Mouse (Mus musculus) spleen, adult 12 weeks (tissue): ENCODE results near the gene Mgp.

Source experiments
- DNase-seq: peaks from one replicate; pipeline ENCODE4 v3.0.0; 2022; ENCODE audit warnings: low spot score

Gene Mgp

GRCm38 (mm10) chr6:136852348-136852747, 23.3 kb downstream of the Mgp start:
- DNase-seq, result no peak

DNA sequence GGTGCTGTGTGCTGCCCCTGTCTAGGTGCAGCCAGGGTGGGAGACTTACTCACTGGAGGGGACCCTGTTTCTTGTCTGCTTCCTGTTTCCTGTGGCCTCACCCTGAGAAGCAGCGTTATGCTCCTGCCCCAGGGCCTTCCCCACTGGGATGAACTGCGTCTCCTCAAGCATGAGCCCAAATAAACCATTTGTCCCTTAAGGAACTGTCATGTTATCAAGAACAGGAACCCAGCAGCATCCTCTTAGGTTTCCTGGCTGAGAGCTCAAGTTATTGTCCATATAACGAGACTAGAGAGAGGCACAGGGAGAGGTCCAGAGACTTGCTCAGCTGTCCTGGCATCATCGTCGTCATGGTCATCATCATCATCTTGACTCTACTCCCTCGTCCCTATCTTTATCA, 25.4 kb downstream of the Mgp start:
- DNase-seq, result no peak

DNA sequence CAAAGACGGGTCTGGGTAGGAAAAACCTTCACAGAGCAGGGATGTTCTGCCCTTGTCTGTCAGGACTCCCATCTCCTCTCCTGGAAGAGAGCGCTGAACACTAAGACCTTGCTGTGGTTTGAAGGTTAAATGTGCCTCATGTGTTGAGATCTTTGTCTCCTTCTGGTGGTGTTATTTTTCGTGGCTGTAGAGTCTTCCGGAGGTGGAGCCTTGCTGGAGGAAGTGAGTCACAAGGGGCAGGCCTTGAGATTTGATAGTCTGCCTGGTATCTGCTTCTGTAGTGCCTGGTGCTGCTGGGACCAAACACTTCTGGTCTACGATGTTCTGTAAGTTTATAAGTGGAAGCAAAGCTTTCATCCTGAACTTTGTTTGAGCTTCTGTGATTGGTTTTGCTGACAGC, 26.7 kb downstream of the Mgp start:
- no peak for DNase-seq

- DNase-seq, result no peak
Measured at GRCm38 (mm10) chr6:136848399-136848798, 27.2 kb downstream of the Mgp start.

DNA sequence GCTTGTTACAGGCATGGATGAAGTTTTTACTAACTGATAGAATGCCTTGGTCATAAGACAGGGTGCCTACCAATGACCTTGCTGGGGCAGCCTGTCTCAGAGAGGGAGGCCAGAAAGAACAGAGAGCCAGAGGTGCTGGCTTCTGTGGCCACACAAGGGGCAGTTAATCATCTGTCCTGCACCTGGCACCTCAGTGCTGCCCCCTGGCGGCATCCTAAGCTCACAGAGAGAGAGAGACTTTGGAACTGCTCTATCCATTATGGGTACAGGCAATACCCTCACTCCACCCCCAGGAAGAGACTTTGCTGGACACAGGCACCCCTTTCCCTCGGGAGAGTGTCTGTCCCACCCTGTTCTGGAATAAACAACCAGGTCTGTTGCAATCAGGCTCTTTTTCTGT, 27.8 kb downstream of the Mgp start:
- peak; percentile 71 for DNase-seq

DNA sequence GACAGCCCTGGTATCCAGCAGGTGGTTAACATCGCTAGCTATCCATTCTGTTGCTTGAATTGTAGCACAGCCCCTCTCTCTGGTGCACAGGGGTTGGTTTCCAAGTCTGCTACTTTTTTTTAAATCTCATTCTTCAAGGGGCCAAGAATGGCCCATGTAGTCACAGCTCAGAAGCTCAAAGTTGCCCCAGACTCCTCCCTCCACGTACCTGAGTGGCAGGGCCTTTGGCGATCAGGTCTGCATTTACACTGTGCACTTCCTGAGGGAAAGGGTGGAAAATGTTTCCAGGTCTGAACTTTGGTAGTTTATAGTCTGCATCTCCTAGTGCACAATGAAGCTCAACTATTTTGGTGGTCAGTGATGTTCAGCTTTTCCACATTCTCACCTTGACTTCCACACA, 28.4 kb downstream of the Mgp start:
- DNase-seq, result no peak

DNA sequence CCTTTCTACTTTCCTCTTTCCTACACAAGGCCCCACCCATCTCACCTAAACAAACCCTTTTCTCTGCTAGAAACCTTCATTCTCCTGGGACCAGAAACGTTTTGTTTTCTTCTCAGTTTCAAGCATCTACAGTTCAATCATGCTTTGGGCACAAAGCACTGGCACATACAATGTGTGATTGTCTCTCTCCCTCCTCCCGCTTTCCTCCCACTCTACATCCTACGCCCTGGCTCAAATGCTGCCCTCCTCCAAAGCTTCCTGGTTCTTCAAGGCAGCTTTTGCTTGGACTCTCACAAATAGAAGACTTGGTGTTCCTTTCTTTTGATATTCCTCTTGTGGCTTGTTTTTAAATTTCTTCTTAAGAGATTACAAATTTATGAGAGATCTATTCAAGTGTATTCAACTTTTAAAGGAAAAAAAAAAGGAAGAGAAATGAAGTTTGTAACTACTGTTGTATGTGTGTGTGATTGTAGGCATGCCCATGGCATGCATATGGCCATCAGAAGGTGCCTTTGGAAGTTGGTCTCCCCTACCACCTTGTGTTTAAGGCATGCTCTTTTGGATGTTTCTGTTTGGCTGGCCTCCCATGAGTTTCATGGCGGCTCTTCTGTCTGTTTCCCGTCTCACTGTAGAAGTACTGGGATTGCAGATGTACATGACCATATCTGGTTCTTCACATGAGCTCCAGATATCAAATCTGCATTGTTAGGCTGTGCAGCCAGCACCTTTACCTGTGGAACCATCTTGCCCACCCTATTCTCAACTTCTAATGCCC, 29.7 kb downstream of the Mgp start:
- no peak for DNase-seq

DNA sequence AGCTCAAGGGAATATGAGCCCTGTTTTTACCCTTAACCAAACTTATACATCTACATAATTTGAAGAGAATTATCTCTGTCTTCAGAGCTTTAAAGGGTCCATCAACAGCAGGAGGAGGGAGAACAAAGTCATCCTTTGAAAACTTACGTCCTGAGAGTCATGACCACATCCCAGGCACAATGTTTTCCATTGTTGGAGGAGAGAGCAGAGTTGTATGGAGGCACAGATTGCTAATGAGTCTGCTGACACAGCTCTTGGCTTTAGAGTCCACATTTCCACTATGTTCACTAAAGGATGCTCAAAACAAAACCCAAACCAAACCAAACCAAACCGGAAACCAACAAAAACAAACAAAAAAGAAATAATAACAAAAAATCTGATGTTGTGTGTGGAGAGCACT, 30.7 kb downstream of the Mgp start:
- no peak for DNase-seq

DNA sequence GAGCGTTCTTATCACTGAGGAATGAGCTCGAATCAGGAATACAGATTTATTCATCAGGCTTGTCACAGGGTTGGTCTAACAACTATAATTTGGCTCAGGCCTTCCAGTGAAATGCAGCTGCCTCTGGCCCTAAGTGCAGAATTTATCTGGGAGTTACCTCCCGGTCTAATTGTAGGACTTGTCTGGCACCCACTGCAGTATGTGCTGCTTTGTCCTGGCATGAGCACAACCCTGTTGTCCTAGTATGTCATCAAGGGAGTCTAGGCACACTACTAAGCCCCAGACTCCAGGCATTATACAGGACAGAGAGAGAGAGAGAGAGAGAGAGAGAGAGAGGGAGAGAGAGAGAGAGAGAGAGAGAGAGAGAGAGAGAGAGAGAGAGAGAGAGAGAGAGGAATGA, 38.3 kb downstream of the Mgp start:
- no peak for DNase-seq

- no peak for DNase-seq
Measured at GRCm38 (mm10) chr6:136835352-136835751, 40.3 kb downstream of the Mgp start, which contains the start of gene Smco3. Smco3 (minus strand) TSS chr6:136835452.

GRCm38 (mm10) chr6:136831712-136832111, 43.9 kb downstream of the Mgp start:
- DNase-seq, result no peak

DNA sequence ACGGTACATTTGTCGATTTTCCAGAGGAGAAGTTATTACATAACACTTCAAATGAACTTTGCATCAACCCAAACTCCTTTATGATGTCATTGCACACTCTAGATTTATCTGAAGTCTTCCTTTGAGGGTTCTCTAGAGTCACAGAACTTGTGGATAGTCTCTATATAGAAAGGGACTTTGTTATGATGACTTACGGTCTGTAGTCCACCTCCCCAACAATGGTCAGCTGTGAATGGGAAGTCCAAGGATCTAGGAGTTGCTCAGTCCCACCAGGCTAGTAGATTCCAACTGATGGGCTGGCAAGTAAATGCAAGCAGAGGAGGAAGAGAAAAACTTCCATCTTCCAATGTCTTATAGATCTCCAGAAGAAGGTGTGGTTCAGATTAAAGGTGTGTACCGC, 46.9 kb downstream of the Mgp start:
- DNase-seq, result no peak

GRCm38 (mm10) chr6:136827881-136828561, 47.6 kb downstream of the Mgp start, which contains the start of gene Wbp11:
Wbp11 (minus strand) TSS chr6:136828233.
- DNase-seq, result peak; percentile 90

DNA sequence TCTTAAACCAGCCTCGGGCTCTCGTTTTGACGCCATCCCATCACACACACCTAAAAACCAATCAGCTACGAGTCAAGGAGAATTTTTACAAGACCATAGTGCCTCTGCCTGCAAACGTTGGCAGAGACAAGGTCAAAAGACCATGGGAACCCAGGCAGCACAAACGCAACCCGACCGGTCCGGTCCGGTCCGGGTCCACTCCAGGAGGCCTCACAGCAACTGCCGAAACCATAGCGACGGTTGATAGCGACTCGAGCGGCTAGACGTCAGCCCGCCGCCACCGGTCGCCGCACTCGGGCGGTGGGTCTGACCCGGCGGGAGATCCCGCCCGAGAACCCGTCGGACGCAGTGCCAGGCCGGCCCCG, 48.1 kb downstream of the Mgp start, which contains the start of gene BC049715:
Gene BC049715, plus strand, starts transcription at position 111 of the 365 bp plus-strand sequence.
- no peak for DNase-seq

- no peak for DNase-seq
Measured at GRCm38 (mm10) chr6:136827116-136827515, 48.5 kb downstream of the Mgp start.

DNA sequence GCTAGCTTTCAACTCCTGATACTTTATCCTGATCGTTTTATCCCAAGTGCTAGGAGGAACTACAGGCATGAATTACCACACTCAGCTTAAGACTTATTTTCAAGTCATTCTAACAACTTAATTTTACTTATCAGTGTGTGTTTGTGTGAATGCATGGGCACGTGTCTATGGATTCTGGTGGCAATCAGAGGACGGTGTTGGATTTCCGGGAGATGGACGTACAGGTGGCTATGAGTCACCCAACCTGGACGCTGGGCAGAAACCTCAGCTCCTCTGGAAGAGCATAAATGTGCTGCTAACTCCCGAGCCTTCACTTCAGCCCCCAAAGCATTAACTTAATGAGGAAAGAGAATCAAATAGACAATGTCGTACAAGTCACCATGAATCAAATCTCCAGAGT, 50.6 kb downstream of the Mgp start:
- no peak for DNase-seq
